Mouse (Mus musculus) embryo, embryonic 11 days (tissue): ENCODE measurements around the gene Tex21.

Experiments
- DNase-seq: peaks from one replicate; pipeline ENCODE4 v3.0.0-alpha.2; 2015

Gene Tex21

GRCm38 (mm10) chr12:76246646-76247045, at the start of gene Tex21:
Gene Tex21, minus strand, starts transcription at chr12:76246746.
- DNase-seq: no peak

DNA sequence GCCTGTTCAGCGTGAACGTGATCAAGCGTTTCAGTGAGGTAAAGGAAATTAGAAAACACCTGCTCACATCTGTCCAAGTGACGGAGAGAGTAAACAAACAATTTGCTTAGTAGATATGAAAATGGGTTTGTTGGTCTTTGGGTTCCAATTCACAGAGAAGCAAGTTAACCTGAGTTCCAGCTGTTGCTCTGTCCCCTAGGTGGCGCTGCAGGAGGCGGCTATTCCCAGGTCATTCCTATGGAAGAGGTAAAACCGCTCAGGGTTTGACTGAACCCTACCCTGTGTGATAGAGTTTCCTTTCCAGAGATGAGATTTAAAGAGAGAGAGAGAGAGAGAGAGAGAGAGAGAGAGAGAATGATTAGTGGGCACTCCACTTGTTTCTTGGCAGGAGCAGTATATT, 46.6 kb upstream of the Tex21 start:
- peak; percentile 72 for DNase-seq

- no peak for DNase-seq
Measured at GRCm38 (mm10) chr12:76290271-76290670, 43.7 kb upstream of the Tex21 start.

GRCm38 (mm10) chr12:76289428-76289827, 42.9 kb upstream of the Tex21 start:
- no peak for DNase-seq

- DNase-seq: no peak
Measured at GRCm38 (mm10) chr12:76288494-76288893, 41.9 kb upstream of the Tex21 start.

GRCm38 (mm10) chr12:76287986-76288385, 41.4 kb upstream of the Tex21 start:
- DNase-seq: no peak

DNA sequence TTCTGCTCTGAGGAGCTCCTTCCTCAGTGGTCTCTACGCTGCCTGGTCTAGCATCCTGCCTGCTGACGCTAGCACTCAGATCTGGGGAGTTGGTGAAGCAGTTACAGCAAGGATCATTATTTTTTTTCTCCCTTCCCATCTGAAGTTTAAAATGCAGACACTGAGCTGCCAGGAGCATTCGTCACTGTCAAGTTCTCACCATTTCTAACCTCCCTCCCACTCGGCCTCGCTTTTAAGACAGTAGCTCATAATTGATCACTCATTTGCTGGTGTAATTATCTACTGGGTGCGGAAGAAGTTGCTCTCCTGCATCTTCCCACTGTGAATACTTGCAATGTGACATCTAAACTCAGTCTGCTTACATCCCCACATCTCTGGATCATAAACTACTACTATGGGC, 38.9 kb upstream of the Tex21 start:
- no peak for DNase-seq

DNA sequence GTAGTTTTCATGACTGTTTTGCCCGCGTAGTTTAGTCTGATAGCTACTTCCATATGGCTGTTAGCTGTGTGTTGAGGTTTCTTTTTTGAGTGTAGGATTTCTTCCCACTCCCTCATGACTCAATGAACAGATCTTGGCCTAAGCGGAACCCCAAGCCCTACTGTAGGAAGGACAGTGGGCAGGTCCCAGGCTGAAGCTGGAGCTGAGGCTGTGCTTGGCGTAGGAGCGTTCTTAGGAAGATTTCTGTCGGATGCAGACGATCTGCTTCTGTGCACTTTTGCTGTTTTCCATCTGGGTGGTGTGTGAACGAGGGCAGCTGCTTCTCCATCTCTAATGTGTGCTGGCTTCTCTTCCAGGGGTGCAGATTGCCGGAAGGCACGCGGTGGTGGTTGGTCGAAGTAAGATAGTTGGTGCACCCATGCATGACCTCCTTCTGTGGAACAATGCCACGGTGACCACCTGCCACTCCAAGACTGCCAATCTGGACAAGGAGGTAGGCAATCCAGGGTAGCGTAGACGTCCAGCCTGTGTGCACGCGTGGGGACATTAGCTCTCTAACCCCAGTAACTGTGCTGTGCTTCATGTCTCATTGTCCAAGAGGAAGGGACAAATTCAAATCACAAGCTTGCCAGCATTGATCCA, 36.1 kb upstream of the Tex21 start:
- DNase-seq: no peak

- no peak for DNase-seq
Measured at GRCm38 (mm10) chr12:76282132-76282531, 35.6 kb upstream of the Tex21 start.

GRCm38 (mm10) chr12:76281111-76281660, 34.6 kb upstream of the Tex21 start:
- no peak for DNase-seq

GRCm38 (mm10) chr12:76280556-76280955, 34.0 kb upstream of the Tex21 start:
- no peak for DNase-seq

GRCm38 (mm10) chr12:76278209-76278608, 31.7 kb upstream of the Tex21 start:
- no peak for DNase-seq

- no peak for DNase-seq
Measured at GRCm38 (mm10) chr12:76272610-76273524, 26.3 kb upstream of the Tex21 start.

GRCm38 (mm10) chr12:76271516-76271915, 25.0 kb upstream of the Tex21 start:
- DNase-seq: no peak

DNA sequence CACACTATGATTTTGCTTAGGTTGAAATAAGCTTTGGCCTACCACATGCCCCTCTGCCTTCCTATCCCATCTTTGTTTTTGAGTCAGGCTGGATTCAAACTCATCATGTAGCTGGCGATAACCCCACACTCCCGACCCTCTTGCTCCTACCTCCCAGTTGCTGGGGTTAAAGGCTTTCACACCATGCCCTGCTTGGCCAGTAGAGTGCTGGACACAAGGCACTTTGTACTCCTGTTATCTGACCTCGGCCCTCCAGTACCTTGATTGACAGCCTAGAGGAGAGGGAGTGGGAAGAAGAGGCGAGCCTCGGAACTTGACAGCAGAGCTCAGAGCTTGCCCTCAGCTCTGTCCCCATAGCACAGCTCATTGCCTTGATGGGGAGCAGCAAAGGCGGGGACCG, 22.6 kb upstream of the Tex21 start:
- DNase-seq: no peak

DNA sequence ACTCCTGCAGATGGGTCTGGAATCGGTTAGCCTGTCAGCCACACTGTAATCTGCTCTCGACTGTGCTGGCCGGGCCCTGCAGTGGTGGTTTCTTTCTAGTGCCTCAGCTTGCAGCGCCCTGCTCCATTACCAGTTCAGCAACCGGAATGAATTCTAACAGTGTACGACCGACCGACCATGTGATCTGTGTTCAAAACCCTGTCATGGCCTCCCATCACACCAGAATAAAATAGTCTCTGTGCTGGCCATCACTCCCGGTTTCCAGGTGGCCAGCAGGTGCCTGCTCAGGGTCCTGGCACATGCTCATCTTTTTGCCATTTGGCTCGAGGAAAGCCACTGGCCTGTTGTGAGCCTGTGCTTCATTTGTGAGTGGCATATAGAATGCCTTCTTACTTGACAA, 22.1 kb upstream of the Tex21 start:
- DNase-seq: no peak

GRCm38 (mm10) chr12:76266875-76267274, 20.3 kb upstream of the Tex21 start:
- peak; percentile 67 for DNase-seq

- DNase-seq: no peak
Measured at GRCm38 (mm10) chr12:76265001-76265400, 18.5 kb upstream of the Tex21 start.

- DNase-seq: no peak
Measured at GRCm38 (mm10) chr12:76264325-76264965, 17.9 kb upstream of the Tex21 start.

DNA sequence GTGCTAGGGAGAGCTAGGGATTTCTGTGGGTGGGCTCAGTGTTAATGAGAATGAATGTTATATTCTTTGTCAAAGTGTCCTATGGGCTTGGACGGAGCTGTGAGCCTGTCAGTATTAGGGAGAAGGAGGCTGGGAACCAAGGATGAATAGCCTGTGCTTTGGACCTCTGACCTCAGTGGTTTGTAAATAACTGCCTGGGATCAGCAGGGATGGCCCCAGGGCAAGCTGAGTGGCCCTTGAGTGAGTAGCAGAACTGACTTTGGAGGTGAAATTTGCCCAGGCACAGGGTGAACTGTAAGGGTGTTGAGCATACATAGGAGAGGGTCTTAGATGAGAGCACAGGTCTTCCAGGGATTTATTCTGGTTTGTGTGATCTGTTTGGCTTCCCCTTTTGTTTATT, 17.3 kb upstream of the Tex21 start:
- DNase-seq: no peak

- DNase-seq: no peak
Measured at GRCm38 (mm10) chr12:76262918-76263317, 16.4 kb upstream of the Tex21 start.

DNA sequence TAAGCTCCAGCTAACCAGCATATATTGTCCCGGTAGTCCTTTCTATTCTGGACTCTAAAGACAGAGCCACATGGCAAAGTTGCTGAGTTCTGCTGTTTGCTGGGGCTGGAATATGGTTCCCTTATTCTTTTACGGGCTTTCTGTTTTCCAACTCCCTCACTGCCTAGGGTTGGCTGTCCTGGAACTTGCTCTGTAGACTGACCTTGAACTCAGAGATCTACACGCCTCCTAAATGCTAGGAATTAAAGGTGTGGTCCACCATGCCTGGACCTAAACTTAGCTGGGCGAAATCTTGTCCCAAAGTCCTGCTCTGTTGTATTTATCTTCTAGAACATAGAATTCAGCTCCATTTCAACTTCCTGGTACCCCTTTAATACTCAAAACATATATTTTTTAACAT, 15.0 kb upstream of the Tex21 start:
- no peak for DNase-seq

DNA sequence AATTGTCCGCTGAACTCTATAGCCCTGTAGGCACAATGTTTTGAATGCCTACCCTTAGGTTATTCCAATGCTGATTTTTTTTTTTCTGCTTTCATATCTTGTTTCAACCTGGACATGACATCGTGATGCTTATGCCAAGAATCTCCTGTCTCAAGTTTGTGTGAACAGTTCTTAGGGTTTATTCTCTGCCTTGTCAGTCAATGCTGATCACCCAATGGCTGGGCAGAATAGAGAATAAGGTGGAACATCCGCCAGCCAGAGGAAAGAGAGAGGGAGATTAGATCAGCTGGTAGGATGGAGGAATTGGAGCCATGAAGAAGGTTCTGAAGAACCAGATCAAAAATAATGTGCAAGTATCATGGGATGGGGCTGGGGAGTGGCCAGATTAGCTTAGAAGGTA, 14.1 kb upstream of the Tex21 start:
- no peak for DNase-seq
